Mouse (Mus musculus): ENCODE results near the gene Matk.
"Not testable (repeated sequence)": the region's sequence is repeated elsewhere in the genome, so short reads cannot be mapped to it uniquely, and the experiment has no call there.

The Matk gene

GRCm38 (mm10) chr10:81252424-81253419 is at the start of gene Matk:
Gene Matk, plus strand, starts transcription at chr10:81252935.
- DNase-seq = peak; percentile 56 to 58

GRCm38 (mm10) chr10:81202978-81203720 is 49.6 kb upstream of the Matk start:
- DNase-seq = no peak

DNA sequence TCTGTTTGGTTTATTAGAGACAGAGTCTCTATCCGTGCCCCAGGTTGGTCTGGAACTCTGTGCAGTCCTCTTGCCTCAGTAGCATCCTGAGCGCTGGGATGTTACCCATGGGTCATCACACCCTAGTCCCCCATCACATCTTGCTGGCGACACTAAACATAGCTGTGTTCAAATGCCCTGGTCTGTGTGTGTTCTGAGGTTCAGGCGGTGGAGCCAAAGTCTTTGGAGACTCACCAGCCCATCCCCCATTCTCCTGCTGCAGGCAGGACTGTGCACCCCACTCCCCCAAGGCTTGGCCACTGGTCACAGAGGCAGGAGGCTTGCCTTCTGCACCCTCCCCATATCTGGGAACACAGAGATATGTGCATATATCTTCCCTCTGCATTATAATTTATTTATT is 48.6 kb upstream of the Matk start:
- no peak for DNase-seq

GRCm38 (mm10) chr10:81210154-81210553 is 42.6 kb upstream of the Matk start:
- DNase-seq = no peak

- no peak for DNase-seq
Measured at GRCm38 (mm10) chr10:81216260-81216659, 36.5 kb upstream of the Matk start.

DNA sequence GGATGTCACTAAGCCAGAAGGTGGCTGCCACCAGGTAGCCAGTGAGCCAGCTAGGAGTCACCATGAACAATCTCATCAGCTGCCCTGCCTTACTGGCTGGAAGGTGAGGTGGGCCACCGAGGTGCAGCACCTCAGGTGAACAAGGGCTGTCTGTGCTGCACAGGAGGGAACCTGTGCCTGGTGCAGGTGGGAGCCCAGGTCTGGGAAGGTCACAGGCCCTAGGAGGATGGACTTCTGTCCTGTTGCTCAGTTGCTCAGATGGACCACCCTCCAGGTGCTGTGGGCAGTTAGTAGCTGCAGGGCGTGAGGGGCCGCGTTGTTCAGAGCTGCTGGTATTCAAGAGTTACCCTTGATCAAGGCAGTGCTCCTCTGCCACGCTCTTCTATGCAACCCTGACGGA is 35.9 kb upstream of the Matk start:
- DNase-seq = no peak

DNA sequence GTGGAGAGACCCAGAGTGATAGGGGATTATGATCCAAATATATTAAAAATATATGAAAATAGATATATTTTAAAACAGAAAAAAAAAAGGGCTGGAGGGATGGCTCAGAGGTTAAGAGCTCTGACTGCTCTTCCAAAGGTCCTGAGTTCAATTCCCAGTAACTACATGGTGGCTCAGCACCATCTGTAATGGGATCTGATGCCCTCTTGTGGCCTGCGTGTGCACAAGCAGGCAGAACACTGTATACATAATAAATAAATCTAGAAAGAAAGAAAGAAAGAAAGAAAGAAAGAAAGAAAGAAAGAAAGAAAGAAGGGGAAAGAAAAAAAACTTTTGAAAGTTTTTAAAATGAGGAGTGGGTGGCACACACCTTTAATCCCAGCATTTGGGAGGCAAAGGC is 35.5 kb upstream of the Matk start:
- DNase-seq = not testable (repeated sequence)

DNA sequence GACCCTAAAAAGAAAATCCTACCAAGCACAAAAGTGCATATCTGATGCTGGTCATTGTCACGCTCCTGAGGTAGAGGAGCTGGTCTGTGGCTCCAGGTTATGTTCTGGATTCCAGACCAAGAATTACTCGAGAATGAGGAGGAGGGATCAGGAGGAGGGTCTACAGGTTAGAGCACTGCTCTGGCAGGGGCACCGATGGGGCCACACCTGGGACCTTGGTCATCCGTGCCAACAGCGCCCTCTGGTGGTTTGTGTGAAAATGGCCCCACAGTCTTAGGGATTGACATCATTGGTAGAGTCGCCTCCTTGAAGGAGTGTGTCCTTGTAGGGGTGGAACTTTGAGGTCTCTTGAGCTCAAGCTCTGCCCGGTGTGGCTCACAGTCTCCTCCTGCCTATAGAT is 34.8 kb upstream of the Matk start:
- peak; percentile 57 to 75 for DNase-seq

DNA sequence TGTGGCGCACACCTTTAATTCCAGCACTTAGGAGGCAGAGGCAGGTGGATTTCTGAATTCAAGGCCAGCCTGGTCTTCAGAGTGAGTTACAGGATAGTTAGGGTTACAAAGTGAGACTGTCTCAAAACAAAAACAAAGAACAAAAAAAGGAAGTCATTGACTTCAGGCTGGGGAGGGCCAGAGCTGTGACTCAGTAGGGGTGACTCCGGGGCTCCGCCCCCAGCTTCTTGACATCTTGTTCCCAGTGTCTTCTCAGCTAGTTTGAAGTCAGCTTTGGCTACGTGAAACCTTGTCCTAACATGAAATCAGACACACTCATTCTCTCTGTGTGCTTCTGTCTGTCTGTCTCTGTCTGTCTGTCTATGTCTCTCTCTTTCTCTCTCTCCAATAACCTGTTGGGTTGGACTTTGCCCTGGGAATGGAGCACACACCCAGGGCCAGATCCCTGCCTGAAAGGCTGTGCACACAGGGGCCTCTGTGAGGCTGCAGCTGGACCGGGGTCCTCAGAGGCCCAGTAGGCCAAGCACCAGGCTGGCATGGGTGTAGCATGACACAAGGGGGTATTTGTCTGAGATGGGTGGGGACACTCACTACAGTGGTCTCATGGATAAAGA is 31.2 kb upstream of the Matk start:
- no peak for DNase-seq

GRCm38 (mm10) chr10:81223731-81224130 is 29.0 kb upstream of the Matk start:
- DNase-seq = not testable (repeated sequence)

DNA sequence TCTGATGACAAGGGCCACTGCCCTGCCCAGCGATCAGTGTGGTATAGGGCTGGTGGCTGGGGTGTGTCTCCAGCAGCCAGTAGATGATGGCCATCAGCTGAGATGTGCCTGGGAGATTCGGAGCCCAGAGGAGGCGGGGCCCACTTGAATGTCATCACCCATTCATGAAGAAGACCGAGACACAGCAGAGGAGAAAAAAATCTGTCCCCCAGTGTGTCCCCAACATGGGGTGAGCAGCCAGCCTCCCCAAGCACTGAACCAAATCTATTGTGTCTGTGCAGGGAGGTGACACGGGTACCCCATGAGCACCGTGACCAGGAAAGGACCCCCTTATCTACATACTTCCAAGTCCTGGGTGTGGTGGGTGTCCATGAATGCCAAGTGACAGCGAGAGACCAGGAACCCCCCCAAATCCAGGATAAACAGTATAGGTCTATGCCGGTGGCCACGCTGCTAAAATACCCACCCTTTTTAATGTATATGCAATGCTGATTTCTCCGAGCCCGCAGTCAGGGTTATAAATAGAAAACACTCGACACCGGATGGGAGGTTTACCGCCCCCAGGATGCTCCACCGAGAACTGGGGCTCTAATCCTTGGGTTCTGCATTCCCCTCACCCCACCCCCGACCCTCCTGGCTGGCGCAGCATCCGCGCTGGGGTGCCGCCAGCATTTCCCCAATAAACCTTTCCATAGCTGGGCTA is 22.8 kb upstream of the Matk start:
- DNase-seq = no peak

- no peak for DNase-seq
Measured at GRCm38 (mm10) chr10:81230438-81231332, 22.1 kb upstream of the Matk start, which contains the start of gene Atcay. Gene Atcay, minus strand, starts transcription at chr10:81230833.

GRCm38 (mm10) chr10:81231436-81231835 is 21.3 kb upstream of the Matk start:
- no peak for DNase-seq

DNA sequence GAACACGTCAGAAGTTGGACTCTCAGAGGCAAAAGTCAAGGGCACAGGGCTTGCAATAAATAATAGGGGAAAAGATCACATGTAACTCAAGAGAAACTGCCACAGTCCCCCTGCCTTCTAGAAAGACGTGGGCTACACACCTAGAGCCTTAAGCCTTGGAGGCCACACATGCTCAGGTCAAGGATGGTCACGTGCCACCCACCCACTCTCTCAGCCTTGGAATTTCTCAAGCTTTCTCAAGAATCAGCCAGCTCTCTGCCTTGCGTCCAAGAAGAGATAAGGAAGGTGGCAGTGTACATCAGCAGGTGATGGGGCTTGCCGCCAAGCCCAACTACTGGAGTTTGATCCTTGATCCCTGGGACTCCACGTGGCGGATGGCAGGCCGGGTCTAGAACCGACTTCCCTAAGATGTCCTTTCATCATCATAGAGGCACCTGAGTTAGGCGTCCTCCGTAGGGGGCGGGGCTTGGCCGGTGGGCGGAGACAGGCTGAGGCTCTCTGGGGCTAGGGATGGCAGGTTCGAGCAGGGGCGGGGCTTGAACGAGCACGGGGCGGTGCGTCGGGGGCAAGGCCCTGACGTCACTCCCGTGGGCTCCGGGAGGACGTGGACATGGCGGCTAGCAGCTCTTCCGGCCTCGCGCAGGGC is 20.0 kb upstream of the Matk start, which contains the start of gene Zfr2:
TSS of gene Zfr2 (plus strand) at position 576 of the 646 bp plus-strand sequence.
- DNase-seq = peak; percentile 88 to 94

DNA sequence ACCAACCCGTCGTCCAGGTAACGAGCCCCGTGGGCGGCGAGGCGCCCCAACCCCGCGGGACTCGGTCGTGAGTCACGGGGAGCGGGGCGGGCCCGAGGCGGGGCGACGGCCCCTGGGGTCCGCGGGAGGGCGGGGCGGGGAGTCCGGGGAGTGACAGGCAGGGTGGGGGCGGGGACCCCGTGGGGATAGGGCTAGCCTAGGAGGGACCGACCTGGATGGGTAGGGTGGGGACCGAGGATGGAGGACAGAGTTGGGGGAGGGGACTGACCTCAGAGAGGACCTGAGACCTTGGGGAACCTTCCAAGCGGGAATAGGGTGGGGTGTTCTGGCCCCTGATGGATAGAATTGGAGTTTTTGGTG is 19.5 kb upstream of the Matk start:
- no peak for DNase-seq

- no peak for DNase-seq
Measured at GRCm38 (mm10) chr10:81234206-81234605, 18.5 kb upstream of the Matk start.

DNA sequence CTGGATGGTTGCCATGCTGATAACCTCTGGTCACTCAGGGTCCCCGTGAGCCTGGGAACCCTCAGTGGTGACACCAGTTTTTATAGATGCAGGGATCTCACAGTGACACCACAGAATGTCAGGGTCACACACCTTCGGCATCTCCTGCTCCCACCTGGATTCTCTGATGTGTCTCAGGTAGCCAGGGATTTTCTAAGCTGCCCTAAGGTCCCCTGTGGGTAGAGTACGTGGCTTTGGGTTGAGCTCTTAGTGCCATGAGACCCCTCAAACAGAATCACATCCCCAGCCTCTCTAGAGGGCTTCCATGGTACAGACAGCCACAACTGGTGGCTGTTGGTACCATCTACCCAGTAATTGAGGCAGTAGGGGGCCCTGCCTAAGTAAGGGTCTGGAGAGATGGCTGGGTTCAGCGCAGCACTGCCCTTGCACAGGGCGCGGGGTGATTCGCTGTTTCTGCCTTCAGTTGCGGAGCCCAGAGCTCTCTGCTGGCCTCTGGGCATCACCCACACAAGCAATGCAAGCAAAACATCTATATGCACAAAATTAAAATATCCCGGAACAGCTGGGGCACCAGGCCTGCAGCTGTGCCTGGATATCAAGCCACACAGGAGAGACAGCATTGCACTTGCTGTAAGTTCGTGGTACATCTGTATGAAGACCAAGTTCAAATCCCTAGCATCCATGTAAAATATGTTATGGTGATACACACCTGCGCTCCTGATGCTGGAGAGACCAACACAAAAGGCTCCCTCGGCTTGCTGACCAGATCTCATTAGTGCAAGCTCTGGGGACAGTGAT is 16.1 kb upstream of the Matk start:
- no peak for DNase-seq

DNA sequence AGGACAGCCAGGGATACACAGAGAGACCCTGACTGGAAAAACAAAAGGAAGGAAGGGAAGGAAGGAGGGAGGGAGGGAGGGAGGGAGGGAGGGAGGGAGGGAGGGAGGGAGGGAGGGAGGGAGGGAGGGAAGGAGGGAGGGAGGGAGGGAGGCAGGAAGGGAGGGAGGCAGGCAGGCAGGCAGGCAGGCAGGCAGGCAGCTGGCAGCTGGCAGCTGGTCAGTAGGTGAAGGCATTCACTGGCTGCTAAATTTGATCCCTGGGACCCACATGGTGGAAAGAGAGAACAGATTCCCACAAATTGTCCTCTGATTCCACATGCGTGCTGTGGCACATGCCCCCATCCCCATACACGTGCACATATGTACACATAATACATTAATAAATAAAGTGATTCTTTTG is 14.1 kb upstream of the Matk start:
- no peak for DNase-seq

DNA sequence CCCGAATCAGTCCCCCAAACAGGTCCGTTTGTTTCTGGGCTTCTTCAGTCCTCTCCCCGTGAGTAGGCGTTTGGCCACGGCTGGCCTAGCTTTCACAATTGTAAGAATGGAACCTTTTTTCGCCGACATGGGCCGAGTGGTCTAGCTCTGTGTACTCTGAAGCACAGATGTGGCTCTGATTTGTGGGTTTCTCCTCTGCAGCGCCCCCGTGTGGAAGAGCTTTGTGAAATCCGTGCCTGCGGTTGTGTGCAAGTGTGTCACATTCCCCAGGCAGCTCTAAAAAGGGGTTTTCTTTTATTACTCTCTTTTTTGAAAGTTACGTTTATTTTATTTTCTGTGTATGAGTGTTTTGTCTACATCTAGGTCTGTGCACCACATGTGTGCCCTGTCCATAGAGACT is 11.9 kb upstream of the Matk start:
- peak in 1 of 2 experiments; percentile 54 for DNase-seq

DNA sequence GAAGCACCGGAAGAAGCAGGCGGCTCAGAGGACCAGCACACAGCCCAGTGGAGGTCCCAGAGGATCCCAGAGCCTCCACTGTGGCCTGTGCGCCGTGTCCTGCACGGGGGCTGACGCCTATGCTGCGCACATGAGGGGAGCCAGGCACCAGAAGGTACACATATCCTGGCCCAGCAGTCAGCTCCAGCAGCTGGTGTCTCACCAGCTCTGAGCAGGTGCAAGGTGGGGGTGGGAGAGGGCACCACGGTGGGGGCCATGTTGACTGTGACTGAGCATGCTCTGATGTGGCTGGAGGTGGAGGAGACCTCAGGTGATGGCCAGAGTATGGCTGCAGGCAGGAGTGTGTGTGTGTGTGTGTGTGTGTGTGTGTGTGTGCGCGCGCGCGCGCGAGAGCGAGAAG is 10.7 kb upstream of the Matk start:
- DNase-seq = no peak
